In the genomic region with DNA sequence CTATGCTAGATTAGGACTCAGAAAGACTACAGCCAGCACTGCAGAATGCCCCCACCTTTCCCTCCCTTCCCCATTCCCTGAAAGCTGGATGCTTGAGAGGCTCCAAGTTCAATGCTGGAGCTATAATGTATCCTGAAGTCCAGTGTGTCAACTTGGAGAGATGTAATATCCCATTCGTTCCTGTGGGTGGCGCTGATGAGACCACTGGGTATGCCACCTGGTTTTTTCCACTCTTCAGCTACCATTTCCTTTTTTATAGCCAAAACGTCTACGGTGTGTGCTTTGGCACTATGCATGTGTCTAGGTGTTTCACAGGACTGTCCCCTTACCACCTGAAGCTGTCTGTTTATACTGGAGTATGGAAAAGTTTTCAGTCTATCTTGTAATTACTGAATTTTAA, we compare ENCODE assay signal across 13 mouse cellular contexts. TPM values are rescaled to one million over a fixed set of nuclear protein-coding genes. Genes with fewer than 3 reads are reported as not detected.
A peak's percentile ranks its signal among the peaks of the same experiment; 100 is the strongest.
DNase-seq lines count a peak whose midpoint lies in the region; ATAC-seq and TF ChIP-seq lines count a peak whose summit lies in the region.
"Had no signal": no experiment of that assay in that cellular context is flagged by ENCODE, and none has a peak within 500 bp of the region (broad histone marks: within the 10 kb centered on the region; RNA-seq: fewer than 3 reads in every experiment).

No protein-coding gene starts in this region.

- WGBS in heart, adult 2 months: 29% methylated on average over 4 of the region's 4 CpGs
- 25% methylated on average over 4 of the region's 4 CpGs for WGBS in liver, embryonic 14.5 days (ENCODE audit: insufficient replicate concordance)

- H3K36me3 ChIP-seq in heart, adult 2 months (ENCODE audit: control insufficient read depth, insufficient read depth, low read length): no peaks in the 10 kb centered on the region
- H3K36me3 ChIP-seq in G1E (replicated peaks): no peaks in the 10 kb centered on the region
- H3K36me3 ChIP-seq in liver, embryonic 14.5 days (replicated peaks; ENCODE audit: control insufficient read depth, insufficient read depth, low read depth): no peaks in the 10 kb centered on the region
- H3K36me3 ChIP-seq: embryonic facial prominence, embryonic 15.5 days; liver, embryonic 15.5 days had no signal

- peak; percentile 32 for TF ChIP-seq CTCF in heart, adult 2 months (IDR thresholded peaks at IDR 0.05)
- peak; percentile 65 for TF ChIP-seq CTCF in G1E (IDR thresholded peaks at IDR 0.05; ENCODE audit: low read depth, low read length)
- peak; percentile 52 for TF ChIP-seq CTCF in liver, embryonic 14.5 days (IDR thresholded peaks at IDR 0.05; ENCODE audit: low read depth)

- intact Hi-C loops in heart, adult 2 months (cut with DNase I): no loop called here
- intact Hi-C loops in heart, postnatal 36 days (cut with DNase I): no loop called here

- H3K79me2 ChIP-seq in heart, adult 2 months (replicated peaks; ENCODE audit: control insufficient read depth, insufficient read depth, low read length): no peaks in the 10 kb centered on the region

- no peak overlapping the region for H3K27ac ChIP-seq in heart, adult 2 months
- H3K27ac ChIP-seq in liver, embryonic 14.5 days: no peak overlapping the region
- H3K27ac ChIP-seq: embryonic facial prominence, embryonic 15.5 days; liver, embryonic 15.5 days; midbrain, embryonic 15.5 days had no signal

- no peak for TF ChIP-seq EP300 in heart, adult 2 months (IDR thresholded peaks at IDR 0.05; ENCODE audit: insufficient read depth, low read depth, low read length)
- no peak for TF ChIP-seq EP300 in liver, embryonic 14.5 days (IDR thresholded peaks at IDR 0.05; ENCODE audit: low read depth)

- no peak overlapping the region for H3K4me2 ChIP-seq in liver, embryonic 14.5 days (ENCODE audit: low read depth)
- H3K4me2 ChIP-seq: embryonic facial prominence, embryonic 15.5 days; liver, embryonic 15.5 days; midbrain, embryonic 15.5 days had no signal

- no peak for TF ChIP-seq POLR2A in heart, adult 2 months (IDR thresholded peaks at IDR 0.05; ENCODE audit: insufficient read depth, low read depth, low read length)

- H3K4me3 ChIP-seq in heart, adult 2 months: no peak overlapping the region
- H3K4me3 ChIP-seq in G1E (ENCODE audit: low read depth, low read length): no peak overlapping the region
- H3K4me3 ChIP-seq in liver, embryonic 14.5 days (ENCODE audit: insufficient read depth in 1 of 2, low read depth in 2 of 2, low read length in 2 of 2): no peak overlapping the region
- H3K4me3 ChIP-seq: embryonic facial prominence, embryonic 15.5 days; liver, embryonic 15.5 days; midbrain, embryonic 15.5 days had no signal

- no peaks in the 10 kb centered on the region for H3K9me3 ChIP-seq in G1E (replicated peaks)
- H3K9me3 ChIP-seq in liver, embryonic 14.5 days (ENCODE audit: control insufficient read depth, low read length): no peaks in the 10 kb centered on the region
- H3K9me3 ChIP-seq: embryonic facial prominence, embryonic 15.5 days; liver, embryonic 15.5 days; midbrain, embryonic 15.5 days had no signal

- no peak for DNase-seq in heart, adult 2 months
- DNase-seq in heart, postnatal 36 days: no peak
- DNase-seq in lung, postnatal 36 days: peak; percentile 9
- no peak for DNase-seq in lung, postnatal 10 days
- DNase-seq in G1E (ENCODE audit: low spot score): no peak
- DNase-seq in liver, embryonic 14.5 days (ENCODE audit: low read depth in 3 of 3, low spot score in 3 of 3): no peak
- no peak for DNase-seq in urinary bladder, postnatal 36 days (ENCODE audit: low spot score in 2 of 2)
- no peak for DNase-seq in gastrocnemius, adult 18-20 months (ENCODE audit: low spot score)
- DNase-seq: heart, postnatal 10 days had no signal

- H3K4me1 ChIP-seq in heart, adult 2 months (ENCODE audit: control insufficient read depth, insufficient read depth, low read length): no peaks in the 10 kb centered on the region
- H3K4me1 ChIP-seq in G1E (ENCODE audit: insufficient read depth, low read depth, low read length): peaks cover 3% of the 10 kb centered on the region; the same call in 1 of the 2 replicates
- no peaks in the 10 kb centered on the region for H3K4me1 ChIP-seq in liver, embryonic 14.5 days (replicated peaks; ENCODE audit: control insufficient read depth in 2 of 2, insufficient read depth in 2 of 2, low read length in 1 of 2)
- H3K4me1 ChIP-seq: embryonic facial prominence, embryonic 15.5 days; liver, embryonic 15.5 days; midbrain, embryonic 15.5 days had no signal

- no peak for ATAC-seq in G1E (ENCODE audit: extremely low read depth, insufficient number of reproducible peaks, low FRiP score, poor library complexity, severe bottlenecking)
- no peak for ATAC-seq in liver, embryonic 14.5 days (ENCODE audit: insufficient read depth)
- ATAC-seq: midbrain, embryonic 15.5 days; Patski had no signal

- no peak overlapping the region for H3K9ac ChIP-seq in heart, adult 2 months (ENCODE audit: low read depth, low read length)
- no peak overlapping the region for H3K9ac ChIP-seq in liver, embryonic 14.5 days (replicated peaks)
- H3K9ac ChIP-seq: embryonic facial prominence, embryonic 15.5 days; liver, embryonic 15.5 days; midbrain, embryonic 15.5 days had no signal

- H3K27me3 ChIP-seq in heart, adult 2 months (ENCODE audit: control insufficient read depth, insufficient read depth, low read length): no peaks in the 10 kb centered on the region
- H3K27me3 ChIP-seq in G1E (ENCODE audit: insufficient read depth, low read length): peaks cover 26% of the 10 kb centered on the region
- no peaks in the 10 kb centered on the region for H3K27me3 ChIP-seq in liver, embryonic 14.5 days (ENCODE audit: control insufficient read depth, insufficient read depth, low read length)
- H3K27me3 ChIP-seq: embryonic facial prominence, embryonic 15.5 days; liver, embryonic 15.5 days; midbrain, embryonic 15.5 days; Patski had no signal

RNA-seq across cellular contexts. Expression of gene Ngb, which starts 14.0 kb away (rescaled TPM):
- not detected for total RNA-seq in heart, adult 2 months (2021)
- polyA plus RNA-seq in heart, adult 2 months (2012; rRNA removed): 0.14 and 0.26 TPM in 2 replicates
- total RNA-seq in heart, postnatal 36 days (2021): not detected
- total RNA-seq in G1E (2014; fragmentation: Nextera tagmentation) (not detected in 2 replicates), G1E (2017) (0.23 and 0.49 TPM in 2 replicates)
- polyA plus RNA-seq in G1E (2012): not detected in 2 replicates
- polyA plus RNA-seq in liver, embryonic 14.5 days (2012; rRNA removed): 0.04 TPM in 1 of 2 replicates, not detected in the other
- polyA plus RNA-seq in liver, embryonic 14.5 days (2014; fragmentation: Nextera tagmentation; extraction: Ambion mirVana): 0.11 TPM in 1 of 2 replicates, not detected in the other
- not detected for total RNA-seq in gastrocnemius, adult 18-20 months (2021)
- polyA plus RNA-seq: liver, embryonic 15.5 days had no signal

RNA-seq across cellular contexts. Expression of gene Gstz1, which starts 58.6 kb away (rescaled TPM):
- 10 to 100 TPM; 43.1 to 46.0 TPM for total RNA-seq in heart, adult 2 months (2021)
- polyA plus RNA-seq in heart, adult 2 months (2012; rRNA removed): 66.7 and 89.0 TPM in 2 replicates
- 10 to 100 TPM; 47.6 TPM for total RNA-seq in heart, postnatal 36 days (2021)
- total RNA-seq in G1E (2014; fragmentation: Nextera tagmentation) (71.9 and 80.9 TPM in 2 replicates), G1E (2017) (51.5 and 54.2 TPM in 2 replicates)
- polyA plus RNA-seq in G1E (2012): 6.6 and 7.2 TPM in 2 replicates
- 94.8 and 115 TPM in 2 replicates for polyA plus RNA-seq in liver, embryonic 14.5 days (2012; rRNA removed)
- polyA plus RNA-seq in liver, embryonic 14.5 days (2014; fragmentation: Nextera tagmentation; extraction: Ambion mirVana): 91.0 and 101 TPM in 2 replicates
- total RNA-seq in gastrocnemius, adult 18-20 months (2021): 10 to 100 TPM; 35.6 to 42.6 TPM

RNA-seq across cellular contexts. Expression of gene Pomt2, which starts 59.4 kb away (rescaled TPM):
- 1 to 10 TPM; 9.4 to 9.7 TPM for total RNA-seq in heart, adult 2 months (2021)
- 9.8 and 18.9 TPM in 2 replicates for polyA plus RNA-seq in heart, adult 2 months (2012; rRNA removed)
- total RNA-seq in heart, postnatal 36 days (2021): 10 to 100 TPM; 10.3 to 10.9 TPM
- 12.7 and 14.0 TPM in 2 replicates for total RNA-seq in G1E (2014; fragmentation: Nextera tagmentation)
- 10.6 and 11.9 TPM in 2 replicates for total RNA-seq in G1E (2017)
- polyA plus RNA-seq in G1E (2012): 5.0 and 5.3 TPM in 2 replicates
- 2.6 and 2.8 TPM in 2 replicates for polyA plus RNA-seq in liver, embryonic 14.5 days (2012; rRNA removed)
- polyA plus RNA-seq in liver, embryonic 14.5 days (2014; fragmentation: Nextera tagmentation; extraction: Ambion mirVana): 3.9 and 4.9 TPM in 2 replicates
- 1 to 10 TPM; 4.1 to 5.3 TPM for total RNA-seq in gastrocnemius, adult 18-20 months (2021)
